Mouse (Mus musculus) brain, embryonic 14.5 days (tissue): ENCODE results near the gene Hcfc1r1.

Source experiments
- CTCF ChIP-seq: fragments of 200-500 bp; IDR thresholded peaks from 2 replicates; pipeline ENCODE4 v1.5.1; 2012; ENCODE audit warnings: inconsistent platforms, mild to moderate bottlenecking, moderate library complexity, borderline replicate concordance; ENCODE audit not compliant: insufficient read depth, insufficient read length; ENCODE audit errors: extremely low read depth
- POLR2A ChIP-seq: fragments of 200-500 bp; IDR thresholded peaks from 2 replicates; pipeline ENCODE4 v1.6.1; 2012; ENCODE audit warnings: mild to moderate bottlenecking, inconsistent platforms, borderline replicate concordance; ENCODE audit not compliant: poor library complexity, insufficient read depth, insufficient read length, severe bottlenecking; ENCODE audit errors: extremely low read depth

- no peak for TF ChIP-seq POLR2A
- TF ChIP-seq CTCF = no peak
These were observed 49.2 kb downstream of the Hcfc1r1 start, which contains the start of gene 1520401A03Rik for GRCm38 (mm10) chr17:23722376-23723125.
